Mouse (Mus musculus) ovary, adult 18-20 months (tissue): ENCODE results near the gene Srek1ip1.
A peak's percentile ranks its signal among the peaks of the same experiment; 100 is the strongest.

Experiments
- DNase-seq: peaks from one replicate; pipeline ENCODE4 v3.0.0; 2022; ENCODE audit warnings: low spot score, mixed read lengths

Srek1ip1 gene

GRCm38 (mm10) chr13:104843295-104844089 lies 51.2 kb downstream of the Srek1ip1 start:
- no peak for DNase-seq

- no peak for DNase-seq
Observed at GRCm38 (mm10) chr13:104853645-104854044, 61.4 kb downstream of the Srek1ip1 start.

- peak; percentile 3 for DNase-seq
Observed at GRCm38 (mm10) chr13:104863127-104863979, 71.1 kb downstream of the Srek1ip1 start, which contains the start of gene Shisal2b. TSS of gene Shisal2b (minus strand) at chr13:104863893.

GRCm38 (mm10) chr13:104866726-104867125 lies 74.4 kb downstream of the Srek1ip1 start:
- DNase-seq, result no peak

GRCm38 (mm10) chr13:104869907-104870306 lies 77.6 kb downstream of the Srek1ip1 start:
- no peak for DNase-seq

- no peak for DNase-seq
Observed at GRCm38 (mm10) chr13:104878508-104878907, 86.2 kb downstream of the Srek1ip1 start.

- no peak for DNase-seq
Observed at GRCm38 (mm10) chr13:104883566-104884249, 91.4 kb downstream of the Srek1ip1 start.

- DNase-seq, result no peak
Observed at GRCm38 (mm10) chr13:104886308-104887032, 94.2 kb downstream of the Srek1ip1 start.
